Mouse (Mus musculus) liver, embryonic 15.5 days (tissue): ENCODE results near the gene Serp2. TPM values are rescaled to one million over a fixed set of nuclear protein-coding genes. Genes with fewer than 3 reads are reported as not detected.
A peak's percentile ranks its signal among the peaks of the same experiment; 100 is the strongest.

Source experiments
- ATAC-seq: fragments of 200-750 bp; cut with Nextera tagmentation; 2 replicates; pipeline ENCODE4 v1.8.0; 2017; ENCODE audit warnings: moderate number of reproducible peaks, mild to moderate bottlenecking, moderate library complexity; ENCODE audit not compliant: insufficient read depth
- H3K27ac ChIP-seq: fragments of 300-500 bp; sonication (generic); replicated peaks from 2 replicates; pipeline ENCODE4 v1.5.1; 2015; ENCODE audit warnings: mild to moderate bottlenecking, inconsistent platforms
- H3K27me3 ChIP-seq: fragments of 300-500 bp; sonication (generic); 2 replicates; pipeline ENCODE4 v1.6.1; 2015; ENCODE audit warnings: mild to moderate bottlenecking, inconsistent platforms
- H3K36me3 ChIP-seq: fragments of 300-500 bp; sonication (generic); replicated peaks from 2 replicates; pipeline ENCODE4 v1.6.1; 2015; ENCODE audit warnings: moderate library complexity, mild to moderate bottlenecking, inconsistent platforms
- H3K4me1 ChIP-seq: fragments of 300-500 bp; sonication (generic); replicated peaks from 2 replicates; pipeline ENCODE4 v1.6.1; 2015; ENCODE audit warnings: inconsistent platforms
- H3K4me2 ChIP-seq: fragments of 300-500 bp; sonication (generic); 2 replicates; pipeline ENCODE4 v1.6.1; 2015; ENCODE audit warnings: moderate library complexity, mild to moderate bottlenecking, inconsistent platforms
- H3K4me3 ChIP-seq: fragments of 300-500 bp; sonication (generic); replicated peaks from 2 replicates; pipeline ENCODE4 v1.5.1; 2015; ENCODE audit warnings: mild to moderate bottlenecking, inconsistent platforms
- H3K9ac ChIP-seq: fragments of 300-500 bp; sonication (generic); 2 replicates; pipeline ENCODE4 v1.6.1; 2015; ENCODE audit warnings: moderate library complexity, mild to moderate bottlenecking, inconsistent platforms
- H3K9me3 ChIP-seq: fragments of 300-500 bp; sonication (generic); replicated peaks from 2 replicates; pipeline ENCODE4 v1.6.1; 2016; ENCODE audit warnings: inconsistent platforms
- WGBS: fragments of 180-500 bp; shearing (Covaris S2); methylation state at CpG from one replicate; pipeline ENCODE4 v1.1.7; 2015; ENCODE audit warnings: mixed read lengths; ENCODE audit not compliant: insufficient replicate concordance; 5-methylcytosine and 5-hydroxymethylcytosine counted together
- polyA plus RNA-seq: library from polyadenylated mRNA; unstranded; fragments of >200 nt; fragmentation: Nextera tagmentation; extraction: Ambion mirVana; gene quantifications from 2 replicates; pipeline ENCODE4 v1.2.1, GENCODE M21; 2015

Gene Serp2
- polyA plus RNA-seq, 1 experiment from 2014 or later = 0.83 TPM

- Histone ChIP-seq H3K4me1 (peaks cover 60% of the 10 kb centered on the region), H3K36me3 (no peaks in the 10 kb centered on the region), H3K27ac (no peak overlapping the region), H3K9me3 (no peaks in the 10 kb centered on the region), H3K4me3 (no peak overlapping the region), H3K27me3 (no peaks in the 10 kb centered on the region), H3K9ac (no peak overlapping the region), H3K4me2 (no peak overlapping the region)
- ATAC-seq = no peak
- 85% methylated on average over 1 of the region's 1 CpGs for WGBS
Measured at GRCm38 (mm10) chr14:76523344-76523743, 33.3 kb downstream of the Serp2 start.

- Histone ChIP-seq H3K4me3 (no peak overlapping the region), H3K4me1 (peaks cover 59% of the 10 kb centered on the region)
- WGBS = 80% methylated on average over 3 of the region's 3 CpGs
Measured at GRCm38 (mm10) chr14:76521308-76521707, 35.4 kb downstream of the Serp2 start.

GRCm38 (mm10) chr14:76520606-76521005, 36.1 kb downstream of the Serp2 start:
- Histone ChIP-seq H3K36me3 (no peaks in the 10 kb centered on the region), H3K4me3 (no peak overlapping the region), H3K27me3 (no peaks in the 10 kb centered on the region), H3K4me2 (peak overlapping the region; percentile 56), H3K9me3 (no peaks in the 10 kb centered on the region), H3K27ac (peak overlapping the region; percentile 88), H3K9ac (peak overlapping the region; percentile 26), H3K4me1 (peaks cover 65% of the 10 kb centered on the region)
- ATAC-seq = peak; percentile 96
- WGBS = 18% methylated on average over 4 of the region's 4 CpGs

More at GRCm38 (mm10) chr14:76521308-76521707, 35.4 kb downstream of the Serp2 start:
- Histone ChIP-seq H3K9me3 (no peaks in the 10 kb centered on the region), H3K27ac (peak overlapping the region; percentile 88), H3K9ac (no peak overlapping the region), H3K4me2 (no peak overlapping the region), H3K27me3 (no peaks in the 10 kb centered on the region), H3K36me3 (no peaks in the 10 kb centered on the region)
- no peak for ATAC-seq

DNA sequence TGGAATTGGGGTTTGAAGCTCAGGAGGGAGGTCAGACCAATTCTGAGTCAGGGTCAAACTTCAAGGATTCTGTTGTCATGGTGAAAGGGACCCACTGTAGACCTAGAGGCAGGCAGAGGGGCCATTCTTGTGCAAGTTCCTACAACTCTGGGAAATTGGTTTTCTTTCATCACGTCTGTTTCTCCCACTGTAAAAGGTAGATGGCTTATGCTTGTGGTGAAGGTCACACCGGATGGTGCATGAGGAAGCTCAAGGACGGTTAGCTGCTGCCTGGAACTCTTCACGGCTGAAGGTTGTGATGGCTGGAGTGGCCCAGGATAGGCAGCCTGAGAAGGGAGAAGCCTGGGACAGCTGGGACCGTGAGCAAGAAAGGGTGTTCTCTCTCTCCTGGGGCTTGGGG, 38.5 kb downstream of the Serp2 start:
- no peak for ATAC-seq
- 73% methylated on average over 5 of the region's 5 CpGs for WGBS
- no peak overlapping the region for H3K4me3 ChIP-seq

DNA sequence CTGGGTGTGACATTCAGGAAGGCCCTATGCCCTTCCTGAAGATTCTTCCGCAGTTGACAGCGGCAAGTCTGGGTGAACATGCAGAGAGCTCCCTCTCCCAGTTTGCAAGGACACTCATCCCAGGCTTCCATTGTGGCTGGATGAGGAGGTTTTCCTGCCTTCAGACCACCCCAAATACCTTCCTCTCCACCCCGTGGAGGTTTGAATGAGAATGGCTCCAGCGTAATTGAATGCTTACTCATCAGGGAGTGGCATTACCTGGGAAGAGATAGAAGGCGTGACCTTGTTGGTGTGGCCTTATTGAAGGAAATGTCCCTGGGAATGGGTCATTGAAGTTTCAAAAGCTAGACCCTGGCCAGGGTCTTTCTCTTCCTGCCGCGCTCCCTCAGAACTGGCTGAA, 41.1 kb downstream of the Serp2 start:
- 73% methylated on average over 7 of the region's 7 CpGs for WGBS
- Histone ChIP-seq H3K27ac (no peak overlapping the region), H3K9me3 (no peaks in the 10 kb centered on the region), H3K4me3 (no peak overlapping the region), H3K4me2 (no peak overlapping the region), H3K36me3 (no peaks in the 10 kb centered on the region), H3K4me1 (peaks cover 51% of the 10 kb centered on the region), H3K9ac (no peak overlapping the region), H3K27me3 (no peaks in the 10 kb centered on the region; the same call in none of the 2 replicates)
- no peak for ATAC-seq

More for the DNA sequence above, 38.5 kb downstream of the Serp2 start:
- Histone ChIP-seq H3K27ac (no peak overlapping the region), H3K9ac (no peak overlapping the region), H3K4me2 (no peak overlapping the region), H3K36me3 (no peaks in the 10 kb centered on the region), H3K9me3 (no peaks in the 10 kb centered on the region), H3K27me3 (no peaks in the 10 kb centered on the region; the same call in none of the 2 replicates), H3K4me1 (peaks cover 68% of the 10 kb centered on the region)

DNA sequence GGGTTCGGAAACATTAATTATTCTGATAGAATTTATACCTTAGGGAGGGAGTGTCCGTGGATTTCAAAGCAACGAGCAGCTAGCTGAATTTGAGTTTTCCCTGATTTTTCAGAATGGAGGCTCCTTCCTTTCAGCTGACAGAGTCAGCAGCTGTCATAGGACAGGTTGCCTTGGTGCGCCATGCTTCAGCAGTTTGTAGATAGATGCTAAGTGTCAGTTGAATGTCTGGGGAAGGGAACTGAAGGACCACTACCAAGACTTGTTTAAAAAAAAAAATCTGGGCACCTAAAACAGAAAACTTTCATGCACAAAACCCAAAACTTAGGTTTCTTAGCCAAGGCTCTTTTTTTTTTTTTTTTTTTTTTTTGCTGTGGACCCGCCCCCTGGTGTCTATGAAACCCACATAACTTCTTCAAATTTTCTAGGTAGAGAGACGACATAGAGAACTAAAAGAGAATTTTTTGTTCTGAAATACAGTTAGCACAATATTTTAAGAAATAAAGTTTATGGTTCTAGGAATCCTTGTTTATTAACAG, 42.6 kb downstream of the Serp2 start:
- 53% methylated on average over 6 of the region's 6 CpGs for WGBS
- H3K27me3 ChIP-seq = no peaks in the 10 kb centered on the region; the same call in none of the 2 replicates
- H3K9ac ChIP-seq = no peak overlapping the region
- no peak overlapping the region for H3K27ac ChIP-seq
- no peaks in the 10 kb centered on the region for H3K36me3 ChIP-seq
- peaks cover 39% of the 10 kb centered on the region for H3K4me1 ChIP-seq
- no peak overlapping the region for H3K4me3 ChIP-seq
- no peaks in the 10 kb centered on the region for H3K9me3 ChIP-seq
- no peak for ATAC-seq
- no peak overlapping the region for H3K4me2 ChIP-seq

DNA sequence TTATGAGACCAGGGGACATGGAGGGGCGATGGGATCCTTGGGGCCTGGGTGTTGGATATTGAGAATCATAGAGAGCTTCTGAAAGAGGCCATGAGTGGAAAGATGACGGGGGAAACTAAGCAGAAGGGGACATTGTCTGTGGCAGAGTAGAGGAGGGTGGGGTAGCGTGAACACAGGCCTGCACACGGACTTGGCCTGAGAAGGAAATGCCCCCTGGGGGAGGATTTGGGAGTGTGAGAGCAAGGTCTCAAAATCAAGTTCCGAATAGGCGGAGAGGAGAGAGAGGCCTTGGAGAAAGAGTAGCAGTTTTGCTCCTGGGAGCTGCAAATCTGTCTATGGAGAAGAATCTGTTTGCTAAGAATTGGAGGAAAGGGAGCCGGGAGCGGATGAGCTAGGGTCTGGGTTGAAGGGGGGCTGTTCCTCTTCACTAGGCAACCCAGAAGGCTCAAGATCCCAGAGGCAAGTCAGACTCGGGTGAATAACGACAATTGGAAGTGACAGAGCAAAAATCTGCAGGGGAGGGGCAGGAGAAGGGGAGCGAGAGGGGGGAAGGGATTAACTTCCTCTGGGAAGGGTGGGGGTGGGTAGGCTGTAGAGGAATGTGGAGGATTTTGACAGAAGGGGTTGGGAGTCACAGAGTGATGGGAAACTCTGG, 43.2 kb downstream of the Serp2 start:
- no peak overlapping the region for H3K9ac ChIP-seq
- 40% methylated on average over 11 of the region's 11 CpGs for WGBS
- no peaks in the 10 kb centered on the region for H3K36me3 ChIP-seq
- ATAC-seq = no peak
- H3K4me2 ChIP-seq = no peak overlapping the region
- H3K27me3 ChIP-seq = no peaks in the 10 kb centered on the region; the same call in none of the 2 replicates
- peaks cover 39% of the 10 kb centered on the region for H3K4me1 ChIP-seq
- 0 out of 2 replicates have a peak overlapping the region, but pooled peaks have one; percentile 2 for H3K27ac ChIP-seq
- H3K9me3 ChIP-seq = no peaks in the 10 kb centered on the region
- no peak overlapping the region for H3K4me3 ChIP-seq

GRCm38 (mm10) chr14:76511971-76512370, 44.7 kb downstream of the Serp2 start:
- no peak overlapping the region for H3K4me2 ChIP-seq
- no peak overlapping the region for H3K4me3 ChIP-seq
- no peaks in the 10 kb centered on the region; the same call in none of the 2 replicates for H3K27me3 ChIP-seq
- ATAC-seq = no peak
- no peaks in the 10 kb centered on the region for H3K9me3 ChIP-seq
- H3K9ac ChIP-seq = no peak overlapping the region
- H3K36me3 ChIP-seq = peaks cover 13% of the 10 kb centered on the region
- peaks cover 44% of the 10 kb centered on the region for H3K4me1 ChIP-seq
- WGBS = 61% methylated on average over 7 of the region's 7 CpGs
- no peak overlapping the region for H3K27ac ChIP-seq

DNA sequence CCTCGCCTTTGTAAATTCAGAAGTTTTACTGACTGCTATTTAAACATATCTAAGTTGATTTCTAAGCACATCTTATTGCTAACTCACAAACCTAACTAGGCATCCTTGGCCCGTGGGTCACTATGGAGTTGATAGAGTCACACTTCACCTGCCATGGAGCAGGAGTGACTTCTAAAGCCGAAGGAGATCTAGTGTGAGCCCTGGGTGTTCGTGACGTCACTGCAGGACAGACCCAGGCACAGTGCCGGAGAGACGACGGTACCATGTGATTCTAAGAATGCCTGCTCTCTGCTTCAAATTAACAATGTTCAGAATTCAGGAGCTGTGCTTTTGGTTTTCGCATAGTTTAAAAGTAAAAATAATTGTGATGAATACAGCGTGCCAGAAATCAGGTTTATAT, 48.0 kb downstream of the Serp2 start:
- Histone ChIP-seq H3K9me3 (no peaks in the 10 kb centered on the region), H3K27me3 (no peaks in the 10 kb centered on the region), H3K4me3 (no peak overlapping the region), H3K27ac (0 out of 2 replicates have a peak overlapping the region, but pooled peaks have one; percentile 9), H3K9ac (no peak overlapping the region), H3K4me2 (no peak overlapping the region), H3K4me1 (peaks cover 32% of the 10 kb centered on the region), H3K36me3 (peaks cover 24% of the 10 kb centered on the region)
- 82% methylated on average over 10 of the region's 10 CpGs for WGBS
- ATAC-seq = no peak

DNA sequence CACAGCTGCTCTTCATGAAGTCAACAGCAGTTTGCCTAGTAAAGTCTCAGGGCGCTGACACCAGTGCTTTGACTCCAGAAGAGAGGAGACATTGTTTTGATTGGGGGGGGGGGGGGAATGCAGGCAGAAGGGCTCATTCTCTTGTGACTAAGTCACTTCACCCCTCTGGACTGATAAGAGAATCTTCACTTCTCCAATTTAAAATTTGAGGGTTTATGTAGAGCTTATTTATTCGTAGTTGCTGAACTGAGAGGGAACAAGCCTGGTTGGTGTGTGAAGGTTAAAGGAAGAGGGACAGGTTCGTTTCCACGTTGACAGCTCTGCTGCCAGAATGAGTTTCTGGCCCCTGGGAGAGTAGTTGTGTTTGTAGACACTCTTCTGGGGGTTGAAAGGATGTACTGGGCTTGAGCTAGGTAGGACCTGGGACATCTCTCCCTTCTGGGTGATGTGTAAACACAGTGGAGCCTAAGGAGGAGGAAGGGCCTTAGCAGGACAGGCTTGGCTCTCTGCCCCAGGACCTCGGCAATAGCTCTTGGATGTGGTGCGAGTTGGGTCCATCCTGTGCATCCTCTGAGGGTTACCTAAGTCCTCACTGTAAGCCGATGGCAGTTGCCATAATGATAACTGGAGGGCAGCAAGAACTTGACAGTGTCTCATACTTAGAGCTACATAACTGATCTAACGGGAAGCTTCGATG, 48.7 kb downstream of the Serp2 start:
- no peak for ATAC-seq
- Histone ChIP-seq H3K27ac (peak overlapping the region; percentile 15; the same call in 1 of the 2 replicates), H3K4me2 (peak overlapping the region; percentile 87; the same call in 1 of the 2 replicates), H3K4me1 (peaks cover 34% of the 10 kb centered on the region), H3K9ac (no peak overlapping the region), H3K9me3 (no peaks in the 10 kb centered on the region), H3K27me3 (no peaks in the 10 kb centered on the region), H3K36me3 (peaks cover 24% of the 10 kb centered on the region), H3K4me3 (no peak overlapping the region)
- WGBS = 77% methylated on average over 9 of the region's 9 CpGs

GRCm38 (mm10) chr14:76507357-76507756, 49.3 kb downstream of the Serp2 start:
- peak overlapping the region; percentile 87 for H3K4me2 ChIP-seq
- H3K4me3 ChIP-seq = peak overlapping the region; percentile 2; the same call in 1 of the 2 replicates
- no peaks in the 10 kb centered on the region for H3K9me3 ChIP-seq
- H3K36me3 ChIP-seq = peaks cover 24% of the 10 kb centered on the region
- H3K27me3 ChIP-seq = no peaks in the 10 kb centered on the region
- no peak overlapping the region for H3K9ac ChIP-seq
- no peak for ATAC-seq
- WGBS = 91% methylated on average over 7 of the region's 7 CpGs
- H3K27ac ChIP-seq = no peak overlapping the region
- H3K4me1 ChIP-seq = peaks cover 34% of the 10 kb centered on the region
